Mouse (Mus musculus) hindlimb bud, embryonic 11.5 days (tissue): ENCODE measurements at regions not wholly inside any gene's neighbourhood (a gene's known extent, or its start where the extent isn't known, plus 50 kb on each side); places are given as distances from the start of the nearest gene placed in this dataset.

ENCODE experiments used
- DNase-seq: peaks from one replicate; pipeline ENCODE4 v3.0.0-alpha.2; 2012; ENCODE audit warnings: low read depth, low spot score; ENCODE audit errors: extremely low spot score

DNA sequence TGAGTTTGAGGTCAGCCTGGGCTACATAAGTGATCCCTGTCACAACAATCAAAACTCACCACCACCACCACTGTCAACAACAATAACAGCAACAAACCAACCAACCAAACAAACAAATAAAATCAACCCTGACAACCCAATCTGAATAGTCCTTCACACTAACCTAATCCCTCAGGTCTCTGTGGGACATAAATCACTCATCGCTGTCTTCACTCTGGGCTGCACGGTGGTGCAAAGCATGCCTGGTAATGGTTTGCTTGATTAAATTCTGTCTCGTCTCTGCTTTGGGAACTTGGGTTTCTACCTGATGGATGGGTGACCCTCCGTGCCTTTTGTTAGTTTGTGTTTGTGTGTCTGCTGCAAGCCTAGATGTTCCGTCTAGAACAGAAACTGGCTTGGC lies 100.6 kb downstream of the Slc17a6 start:
- no peak for DNase-seq

DNA sequence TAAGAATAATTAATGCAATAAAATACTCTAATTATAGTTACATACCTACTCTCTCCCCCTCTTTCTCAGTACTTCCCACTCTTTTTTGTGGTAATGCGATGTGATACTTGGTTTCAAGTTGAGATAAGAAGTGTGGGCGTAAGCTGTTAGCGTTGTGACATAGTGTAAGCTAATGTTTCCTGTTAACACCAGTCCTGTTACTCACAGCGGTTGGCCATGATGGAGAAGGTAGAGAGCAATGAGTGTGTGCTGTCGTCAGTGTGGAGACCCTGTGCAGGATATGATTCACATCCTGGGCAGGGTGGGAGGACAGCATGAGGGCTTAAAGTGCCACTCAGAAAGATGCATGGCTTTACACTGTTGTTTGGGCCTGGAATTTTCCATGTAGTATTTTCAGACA lies 102.1 kb downstream of the Slc17a6 start:
- DNase-seq: no peak

DNA sequence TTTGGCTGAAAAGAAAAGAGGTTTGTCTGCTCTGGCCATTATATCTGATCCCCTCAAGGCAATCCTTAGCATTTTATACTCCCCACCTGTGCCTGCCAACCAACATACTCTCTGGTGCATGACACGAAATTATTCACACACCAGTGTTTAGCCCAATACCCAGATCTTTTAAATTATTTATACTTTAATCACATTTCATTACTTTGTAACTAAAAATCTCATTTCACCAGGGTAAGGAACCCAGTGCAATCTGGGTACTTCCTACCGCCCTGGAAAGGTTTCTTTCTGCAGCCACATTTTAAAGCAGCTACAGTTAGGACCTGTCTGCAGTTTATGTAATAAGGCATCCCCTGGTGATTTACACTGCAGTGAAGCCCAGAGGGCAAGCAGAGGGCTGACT lies 114.5 kb downstream of the Slc17a6 start:
- no peak for DNase-seq

DNA sequence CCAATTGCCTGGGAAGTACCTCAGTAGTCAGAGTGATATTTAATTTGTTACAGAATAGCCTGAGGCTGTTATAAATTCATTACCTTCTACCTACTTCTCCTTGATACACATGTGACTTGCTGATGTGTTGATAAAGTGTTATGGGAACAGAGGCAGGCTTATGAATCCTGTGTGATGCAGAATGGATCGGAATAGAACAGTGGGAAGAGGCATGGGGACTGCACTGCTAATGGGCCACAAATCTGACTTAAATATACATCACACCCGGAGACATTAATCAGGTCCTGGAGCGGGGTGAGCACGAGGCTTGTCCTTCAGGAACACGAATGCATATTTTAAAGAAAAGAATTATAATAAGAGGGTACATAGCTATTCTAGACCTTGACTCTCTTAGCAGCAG lies 117.8 kb downstream of the Slc17a6 start:
- DNase-seq: no peak

DNA sequence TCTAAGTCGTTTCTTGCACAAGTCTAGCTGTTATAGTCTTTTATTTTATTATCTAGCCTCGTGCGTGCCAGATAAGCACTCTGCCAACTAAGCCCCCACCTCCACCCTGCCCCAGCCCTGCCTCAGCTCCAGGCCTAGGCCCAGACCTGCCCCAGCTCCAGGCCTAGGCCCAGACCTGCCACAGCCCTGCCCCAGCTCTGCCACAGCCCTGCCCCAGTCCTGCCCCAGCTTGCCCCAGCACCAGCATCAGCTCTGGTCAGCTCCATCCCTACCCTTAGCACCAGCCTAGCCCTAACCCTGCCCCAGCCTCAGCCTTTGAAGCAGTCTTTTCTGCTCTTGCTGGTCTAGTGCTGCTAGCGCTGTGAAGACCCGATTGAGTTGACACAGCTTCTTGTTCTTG lies 119.1 kb downstream of the Slc17a6 start:
- DNase-seq: no peak

DNA sequence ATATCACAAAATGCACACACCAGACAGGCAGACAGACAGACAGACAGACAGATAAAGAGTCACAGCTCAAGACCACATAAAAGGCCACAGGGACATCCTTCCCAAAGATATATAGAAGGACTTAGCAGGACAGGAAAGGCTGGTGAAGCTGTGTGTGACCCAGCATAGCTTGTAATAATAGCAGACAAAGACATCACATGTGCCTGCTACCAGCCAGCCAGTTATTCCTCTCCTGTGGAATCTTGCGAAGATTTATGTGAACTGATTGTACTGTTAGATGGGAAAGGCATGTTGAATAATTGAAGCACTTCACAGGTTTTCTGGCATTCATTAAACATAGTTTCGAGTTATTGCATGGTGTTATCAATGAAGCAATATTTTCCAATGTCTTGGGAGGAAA lies 119.1 kb upstream of the Gas2 start:
- DNase-seq: no peak

DNA sequence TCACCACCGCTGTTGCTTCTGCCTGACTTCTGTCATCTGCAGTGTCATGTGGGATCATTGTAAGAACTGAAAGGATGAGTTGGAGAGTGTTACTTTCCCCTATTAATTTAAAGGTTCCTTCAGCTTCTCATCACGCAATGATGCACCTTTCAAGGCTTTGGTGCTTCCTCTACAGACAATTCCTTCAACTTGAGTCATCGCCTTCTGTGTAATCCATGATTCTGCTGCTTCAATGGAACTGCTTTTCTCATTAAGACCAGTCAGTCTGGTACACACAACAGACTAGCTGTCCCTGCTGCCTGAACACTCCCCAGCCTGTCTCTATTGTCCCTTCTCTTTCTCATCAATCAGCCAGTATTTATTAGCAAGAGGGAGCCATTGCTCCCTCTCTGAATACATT lies 116.2 kb upstream of the Gas2 start:
- no peak for DNase-seq

DNA sequence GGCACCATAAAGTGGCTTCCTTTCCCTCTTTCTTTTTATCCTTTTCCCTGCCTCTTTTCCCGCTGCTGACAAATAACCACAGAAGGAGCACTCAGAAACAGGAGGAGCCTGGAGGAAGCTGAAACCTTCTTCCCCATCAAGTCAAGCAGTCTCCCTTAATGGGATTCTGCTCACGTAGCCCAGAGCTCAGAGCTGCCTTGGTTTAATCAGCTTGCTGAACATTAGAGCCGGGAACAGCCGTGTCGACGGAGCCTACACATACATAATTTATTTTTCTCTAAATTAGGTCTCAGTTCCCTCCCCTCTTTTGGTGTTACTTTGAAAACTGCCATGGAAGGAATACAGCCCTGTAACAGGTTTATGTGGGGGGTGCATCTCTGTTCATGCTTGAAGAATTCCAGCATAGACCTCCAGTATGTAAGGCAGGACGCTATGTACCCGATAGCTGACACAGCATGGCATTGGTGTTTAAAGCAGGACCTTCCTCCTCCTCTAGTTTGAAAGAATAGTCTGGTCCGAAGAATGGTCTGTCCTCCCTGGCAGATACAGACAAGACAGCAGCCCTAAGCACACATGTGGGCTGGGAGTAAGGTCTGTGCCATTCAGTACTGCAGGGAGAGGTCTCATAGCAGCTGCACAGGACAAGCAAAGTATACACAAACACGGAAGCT lies 113.0 kb upstream of the Gas2 start:
- DNase-seq: no peak

DNA sequence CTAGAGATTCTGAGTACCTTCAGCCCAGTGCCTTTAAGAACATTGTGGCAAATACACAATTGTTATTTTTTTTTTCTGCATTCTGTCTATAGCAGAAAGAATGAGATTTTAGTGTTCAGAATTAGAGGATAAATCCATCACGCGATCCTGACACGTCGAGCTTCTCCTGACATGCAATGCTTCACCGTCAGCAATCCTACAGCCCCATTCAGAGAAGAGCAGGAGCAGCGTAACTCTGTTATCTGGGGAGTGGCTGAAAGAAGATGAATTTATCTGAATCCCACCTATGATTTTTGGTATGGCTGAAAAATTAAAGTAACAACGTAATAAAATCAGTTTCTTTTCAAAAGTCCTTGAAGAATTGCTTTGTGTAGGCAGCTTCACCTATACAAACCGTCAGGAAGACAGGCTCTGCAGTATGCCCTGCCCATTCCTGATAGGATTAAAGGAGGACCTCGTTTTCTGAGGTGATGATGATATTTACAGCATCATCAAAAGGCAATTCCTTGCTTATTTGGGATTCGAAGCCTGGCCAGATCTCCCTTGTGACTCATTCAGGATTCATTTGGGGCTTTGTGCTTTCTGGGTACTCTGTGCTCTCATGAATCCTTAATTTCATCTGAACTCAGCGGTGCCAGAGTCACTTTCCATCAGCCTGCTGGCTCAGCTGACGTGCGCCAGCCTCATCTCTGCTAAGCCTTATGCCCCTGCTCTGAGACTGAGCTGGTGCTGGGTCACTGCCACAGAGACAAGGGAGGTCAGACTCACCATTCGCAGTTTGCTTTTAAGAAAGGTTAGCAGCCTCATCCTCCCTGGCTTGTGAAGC lies 112.3 kb upstream of the Gas2 start:
- DNase-seq: no peak

DNA sequence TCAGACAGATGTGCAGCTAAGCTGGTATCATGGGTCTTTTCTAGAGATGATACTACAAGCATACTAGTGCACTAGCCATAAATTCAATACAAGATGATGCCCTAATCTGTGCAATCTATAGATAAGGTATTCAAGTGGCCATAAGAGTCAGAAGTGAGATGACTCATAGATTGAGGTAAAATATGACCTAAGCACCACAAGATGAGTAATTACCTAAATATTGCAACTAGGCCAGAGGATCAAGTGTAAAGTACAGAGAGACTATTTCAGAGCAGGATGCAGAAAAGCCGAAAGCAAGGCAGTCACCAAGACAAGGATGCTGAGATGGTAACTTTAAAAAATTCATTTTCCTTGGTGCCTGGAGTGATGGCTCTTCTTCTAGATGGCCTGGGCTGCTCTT lies 111.5 kb upstream of the Gas2 start:
- DNase-seq: no peak

DNA sequence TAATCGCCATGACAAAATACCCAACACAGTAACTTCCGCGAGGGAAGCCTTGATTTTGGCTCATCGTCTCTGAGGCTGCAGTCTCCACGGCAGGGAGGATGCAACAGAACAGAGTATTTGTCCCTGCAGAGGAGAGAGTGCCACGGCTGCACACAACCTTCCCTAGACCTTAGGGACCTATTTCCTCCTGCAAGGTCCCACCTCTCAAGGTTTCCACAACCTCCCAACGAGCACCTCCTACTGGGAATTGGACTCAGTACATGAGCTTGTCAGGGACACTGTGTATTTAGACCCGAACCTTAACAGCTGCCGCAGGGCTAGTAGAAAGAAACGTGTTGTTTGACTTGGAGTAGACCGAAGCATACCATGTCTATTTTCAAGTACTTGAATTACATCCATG lies 108.8 kb upstream of the Gas2 start:
- no peak for DNase-seq

DNA sequence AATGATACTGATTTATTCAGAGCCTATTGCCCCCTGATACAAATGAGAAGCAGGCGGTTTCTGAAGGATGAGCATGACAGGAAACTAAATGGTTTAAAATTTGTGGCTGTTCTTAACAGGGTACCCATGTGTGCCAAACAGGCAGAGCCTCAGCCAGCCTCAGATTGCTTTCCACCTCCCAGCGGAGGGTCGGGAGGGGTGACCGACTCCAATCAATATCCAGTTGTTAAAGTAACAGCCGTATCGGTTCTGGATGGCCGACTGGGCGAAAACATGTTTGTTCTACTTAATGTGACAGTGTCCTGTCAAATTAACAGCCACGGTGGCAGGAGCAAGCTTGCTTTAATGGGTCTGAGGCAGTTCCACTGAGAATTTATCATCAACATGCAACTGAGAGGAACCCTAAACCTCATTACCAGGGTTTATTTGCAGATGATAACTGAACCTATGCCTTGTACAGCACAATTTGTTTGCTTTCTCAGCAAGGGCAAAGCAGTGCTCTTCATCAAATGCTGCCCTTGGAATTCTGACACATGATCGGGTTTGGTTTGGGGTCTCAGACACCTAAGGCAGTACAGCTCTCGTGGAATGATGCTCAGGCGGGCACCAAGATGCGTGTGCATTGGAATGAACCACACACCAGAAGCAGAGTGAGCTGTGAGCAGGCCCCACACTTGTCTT lies 107.5 kb upstream of the Gas2 start:
- no peak for DNase-seq

DNA sequence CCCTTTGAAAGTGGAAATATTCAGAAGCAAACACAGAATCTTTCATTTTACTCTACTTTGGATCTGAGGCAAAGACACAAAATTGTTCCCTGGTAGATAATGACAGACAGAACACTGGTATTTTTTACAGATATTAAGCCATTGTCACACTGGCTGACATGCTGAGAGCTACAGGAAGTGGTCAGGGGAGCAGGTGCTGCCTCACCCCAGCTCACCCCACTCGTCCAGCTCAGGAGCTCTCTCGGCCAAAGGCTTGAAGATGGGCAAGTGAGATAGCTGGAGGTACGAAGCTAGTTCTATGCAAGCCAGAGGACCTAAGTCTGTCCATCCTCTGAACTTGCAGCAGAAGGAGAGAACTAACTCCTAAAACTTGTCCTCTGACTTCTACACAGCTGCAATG lies 105.6 kb upstream of the Gas2 start:
- no peak for DNase-seq

DNA sequence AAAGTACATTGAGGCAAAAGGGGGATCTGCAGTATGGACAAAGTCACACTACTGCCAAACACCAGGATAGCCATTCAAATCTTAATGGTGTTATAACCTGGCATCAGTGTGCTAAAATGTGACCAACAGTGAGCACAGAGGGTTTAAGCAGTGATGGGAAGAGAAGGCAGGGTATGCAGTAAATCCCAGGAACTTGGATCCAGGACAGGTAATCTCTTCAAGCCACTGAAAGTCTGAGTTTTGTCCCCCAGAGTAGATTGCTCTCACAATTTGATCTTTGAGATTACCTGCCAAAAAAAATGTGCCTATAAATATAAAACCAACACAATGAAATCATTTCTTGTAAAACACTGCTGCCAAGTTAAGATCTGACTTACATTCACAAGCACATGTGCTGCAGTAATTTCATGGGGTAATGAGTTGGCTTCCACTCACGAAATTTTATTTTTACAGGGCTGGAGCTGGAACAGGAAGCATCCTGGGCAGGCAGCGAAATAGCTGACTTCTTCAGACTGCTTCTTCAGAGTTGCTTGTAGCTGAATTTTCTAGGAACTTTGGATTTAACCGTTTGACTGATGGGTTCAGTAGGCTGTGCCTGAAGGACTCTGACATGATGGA lies 102.2 kb upstream of the Gas2 start:
- no peak for DNase-seq

DNA sequence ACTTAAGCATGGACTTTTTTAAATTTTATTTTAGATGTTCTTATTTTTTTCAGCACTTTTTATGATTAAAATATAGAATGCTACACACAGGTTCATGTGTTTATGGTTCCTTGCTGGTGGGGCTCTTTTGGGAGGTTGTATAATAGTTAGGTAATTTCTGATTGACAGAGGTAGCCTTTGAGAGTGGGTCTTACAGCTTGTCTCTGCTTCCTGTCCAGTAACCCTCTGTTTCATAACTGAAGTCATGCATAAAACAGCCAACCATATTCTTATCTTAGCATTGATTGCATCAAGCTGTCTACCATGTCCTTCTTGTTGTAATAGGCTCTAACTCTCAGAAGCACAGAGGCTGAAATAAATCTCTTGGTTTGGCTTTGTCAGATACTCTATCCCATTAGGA lies 94.7 kb upstream of the Gas2 start:
- no peak for DNase-seq

DNA sequence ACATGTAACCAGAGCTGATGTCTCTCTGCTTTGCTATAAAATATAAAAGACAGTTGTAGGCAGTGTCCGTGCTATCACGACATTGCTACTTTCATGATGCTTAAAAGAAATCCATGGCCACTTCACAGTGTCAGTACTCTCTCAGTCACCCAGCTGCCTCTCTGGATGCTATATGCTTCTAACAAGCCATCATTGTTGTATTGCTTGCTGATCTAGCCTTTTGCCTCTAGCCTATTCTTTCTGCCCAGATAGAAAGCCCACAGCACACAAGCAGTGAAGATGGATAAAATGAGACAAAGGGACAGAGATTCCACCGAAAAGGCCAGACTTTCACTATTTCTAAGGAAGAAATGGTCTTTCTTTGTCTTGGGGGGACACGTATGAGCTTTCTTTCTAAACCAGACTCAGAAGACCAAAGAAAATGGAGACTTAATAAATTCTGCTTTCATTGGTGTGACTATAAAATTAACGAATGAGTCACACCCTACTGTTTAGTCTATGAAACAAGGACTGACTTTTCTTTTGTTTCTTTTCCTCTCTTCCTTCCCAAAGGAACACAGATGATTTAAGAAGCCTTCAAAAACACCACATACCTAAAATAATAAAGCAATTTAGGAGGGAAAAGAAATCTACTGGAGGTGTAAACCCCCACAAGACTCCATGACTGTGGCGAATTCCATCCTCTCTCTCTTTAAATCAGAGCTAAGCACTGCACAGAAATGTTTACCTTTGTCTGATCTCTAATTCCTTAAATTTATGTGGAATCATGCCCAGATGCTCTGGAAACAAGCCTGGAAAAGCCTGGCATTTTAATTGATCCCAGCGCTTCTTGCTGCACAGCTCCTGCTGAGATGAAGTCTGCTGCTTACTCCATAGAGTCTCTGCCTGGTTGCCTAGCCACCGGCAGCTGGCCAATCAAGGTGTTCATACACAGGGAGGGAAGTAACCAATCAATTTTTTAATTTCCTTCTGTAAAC lies 89.6 kb upstream of the Gas2 start:
- peak; percentile 81 for DNase-seq

DNA sequence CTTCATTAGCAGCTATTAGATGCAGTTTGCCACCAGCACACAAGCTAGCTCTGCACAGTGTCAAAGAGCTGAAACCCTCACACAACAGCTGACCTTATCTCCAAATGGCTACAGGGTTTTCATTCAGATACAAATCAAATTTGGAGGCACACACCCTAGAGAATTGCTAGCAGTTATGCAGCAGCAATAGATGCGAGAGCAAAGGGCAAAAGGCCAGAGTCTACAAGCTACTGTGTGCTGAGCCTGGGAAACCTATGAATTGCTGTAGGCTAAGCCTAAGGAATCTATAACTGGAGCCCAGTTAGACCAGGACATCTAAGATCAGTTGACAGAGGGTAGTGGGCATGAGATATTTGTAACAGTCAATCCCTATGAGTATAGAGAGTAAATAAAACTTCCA lies 85.8 kb upstream of the Gas2 start:
- no peak for DNase-seq

DNA sequence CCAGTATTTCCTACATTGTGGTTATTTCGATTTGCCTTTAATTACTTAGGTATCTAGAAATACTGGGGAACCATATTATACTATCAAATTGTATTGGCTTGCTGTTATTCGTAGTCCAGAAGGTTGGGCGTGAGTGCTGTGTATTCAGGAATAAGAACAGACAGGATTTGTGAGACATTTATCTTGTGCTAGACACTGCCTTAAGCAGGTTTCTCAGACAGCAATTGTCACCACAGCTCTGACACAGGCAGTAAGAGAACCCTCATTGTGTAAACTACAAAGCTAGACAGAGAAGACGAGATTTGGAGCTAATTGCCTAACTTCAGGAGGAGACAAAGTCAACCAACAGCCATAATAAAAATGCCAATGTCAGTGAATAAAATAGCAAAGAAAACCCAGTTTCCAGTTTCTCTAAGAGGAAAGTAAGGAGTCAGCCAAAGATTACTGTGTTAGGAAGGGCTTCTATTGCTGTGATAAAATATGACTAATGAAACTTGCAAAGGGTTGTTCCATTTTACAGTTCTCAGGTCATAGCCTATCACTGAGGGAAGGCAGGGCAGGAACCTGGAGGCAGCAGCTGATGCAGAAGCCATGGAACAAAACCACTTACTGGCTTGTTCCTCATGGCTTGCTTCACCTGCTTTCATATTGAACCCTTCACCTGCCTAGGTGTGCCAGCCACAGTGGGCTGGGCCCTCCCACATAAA lies 78.6 kb upstream of the Gas2 start:
- DNase-seq: no peak

DNA sequence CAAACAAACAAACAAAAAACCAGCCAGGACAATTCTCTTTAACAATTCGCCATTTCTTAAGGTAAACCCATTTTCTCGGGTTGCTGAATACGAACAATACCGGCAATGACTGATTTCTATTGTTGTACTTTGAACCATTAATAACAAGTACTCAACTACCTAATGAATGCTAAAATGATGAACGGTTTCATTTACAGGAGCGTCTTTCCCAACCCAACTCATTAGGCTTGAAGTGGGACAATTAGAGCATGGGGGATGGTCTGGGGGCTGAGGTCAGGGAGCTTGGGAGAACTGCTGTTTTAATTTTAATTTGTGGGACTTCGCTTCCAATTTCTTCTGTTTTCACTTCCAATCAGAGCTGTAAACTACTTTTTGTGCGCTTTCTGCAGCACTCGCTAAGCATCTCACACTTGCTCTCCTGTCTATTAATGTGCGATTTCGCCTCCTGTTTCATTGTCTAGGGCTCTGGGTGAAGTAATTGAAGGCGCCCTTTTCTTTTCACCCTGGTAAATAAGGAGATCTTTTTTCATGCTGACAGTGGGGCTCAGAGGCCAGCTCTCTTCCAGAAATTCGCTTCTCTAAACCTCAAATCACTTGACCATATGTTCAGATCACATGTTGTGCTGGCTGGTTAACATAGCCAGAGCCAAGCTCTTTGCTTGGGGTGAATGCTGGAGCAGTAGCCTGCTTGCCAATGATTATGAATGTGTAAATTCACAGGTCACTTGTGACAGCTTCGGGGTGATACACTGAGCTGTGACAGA lies 77.7 kb upstream of the Gas2 start:
- no peak for DNase-seq
